Mouse (Mus musculus) subcutaneous adipose tissue, adult 2 months (tissue): ENCODE results near the gene Gria1. TPM values are rescaled to one million over a fixed set of nuclear protein-coding genes. Genes with fewer than 3 reads are reported as not detected.

ENCODE experiments used
- polyA plus RNA-seq: library from polyadenylated mRNA; depleted of rRNA; stranded (reverse); fragments of >200 nt; gene quantifications from 2 replicates; pipeline ENCODE4 v1.2.3, GENCODE M21; 2012; ENCODE audit warnings: low replicate concordance; rRNA removed

The Gria1 gene
- polyA plus RNA-seq = 0.03 and 2.5 TPM in 2 replicates

DNA sequence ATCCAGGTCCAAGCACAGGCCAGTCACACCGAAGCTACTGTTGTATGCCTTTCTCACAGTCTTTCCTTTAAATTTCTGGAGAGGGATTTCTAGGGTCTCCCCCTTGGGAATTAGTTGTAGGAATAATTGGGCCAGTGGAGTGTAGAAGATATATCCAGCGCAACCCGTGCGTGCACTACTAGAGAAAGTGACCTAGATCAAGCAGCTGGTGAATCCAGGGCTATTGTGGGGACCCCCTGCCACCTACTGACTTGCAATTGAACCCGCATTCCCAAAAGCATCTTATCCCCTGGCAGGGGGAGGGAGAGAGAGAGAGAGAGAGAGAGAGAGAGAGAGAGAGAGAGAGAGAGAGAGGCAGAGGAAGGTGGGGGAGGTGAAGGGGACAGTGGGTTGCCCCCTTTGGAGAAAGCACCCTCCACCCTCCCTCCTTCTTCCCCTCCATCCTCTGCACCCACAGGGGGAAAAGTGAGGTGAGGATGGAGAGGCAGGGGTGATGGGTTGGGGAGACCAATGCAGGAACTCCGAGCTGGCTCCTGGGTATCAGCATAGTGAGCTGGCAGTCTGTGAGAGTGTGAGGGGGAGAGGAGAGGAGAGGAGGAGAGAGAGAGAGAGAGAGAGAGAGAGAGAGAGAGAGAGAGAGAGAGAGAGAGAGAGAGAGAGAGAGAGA lies at the start of gene Gria1:
Gene Gria1, plus strand, starts transcription at position 364 of the 667 bp plus-strand sequence.

